Mouse (Mus musculus): Measurements from ENCODE around the gene Cpvl.
A peak's percentile ranks its signal among the peaks of the same experiment; 100 is the strongest.

The Cpvl gene

DNA sequence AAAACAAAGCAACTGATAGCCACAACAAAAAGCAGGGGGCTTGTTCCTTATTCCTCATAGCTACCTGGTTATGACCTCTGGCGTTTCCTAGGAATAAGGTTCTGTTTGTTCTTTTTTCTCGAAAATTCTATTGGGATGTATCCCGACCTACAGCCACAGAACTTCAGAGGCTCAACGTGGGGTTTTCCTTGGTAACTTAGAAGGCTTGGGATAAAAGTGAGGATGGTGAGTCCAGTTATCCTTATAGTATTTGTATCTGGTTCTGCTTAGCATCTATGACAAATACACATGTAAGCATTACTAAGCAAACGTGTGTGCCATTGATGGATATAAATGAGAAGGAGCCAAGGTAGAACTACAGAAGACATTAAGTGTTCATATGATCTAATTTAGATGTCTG, at the start of gene Cpvl:
TSS of gene Cpvl (minus strand) at position 101 of the 400 bp plus-strand sequence.
- DNase-seq (ENCODE audit: inconsistent age in 2 of 2, low spot score in 1 of 2), result no peak

DNA sequence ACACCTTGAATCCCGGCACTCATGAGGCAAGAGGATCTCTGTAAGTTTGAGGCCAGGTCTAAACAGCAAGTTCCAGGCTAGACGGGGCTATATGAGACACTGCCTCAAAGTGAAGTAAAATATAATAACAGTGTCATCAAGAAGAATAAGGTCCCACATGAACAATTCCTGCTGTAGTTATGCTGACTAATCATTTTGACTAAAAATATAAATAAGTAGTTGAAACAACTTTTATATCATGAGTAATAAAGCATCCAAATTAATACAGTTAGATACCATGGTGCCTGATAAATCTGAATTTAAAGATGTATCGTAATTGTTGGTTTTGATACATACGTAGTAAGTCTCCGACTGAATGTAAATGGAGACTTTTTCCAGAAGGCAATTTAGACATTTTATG, 45.4 kb upstream of the Cpvl start:
- no peak for DNase-seq (ENCODE audit: inconsistent age in 2 of 2, low spot score in 1 of 2)

DNA sequence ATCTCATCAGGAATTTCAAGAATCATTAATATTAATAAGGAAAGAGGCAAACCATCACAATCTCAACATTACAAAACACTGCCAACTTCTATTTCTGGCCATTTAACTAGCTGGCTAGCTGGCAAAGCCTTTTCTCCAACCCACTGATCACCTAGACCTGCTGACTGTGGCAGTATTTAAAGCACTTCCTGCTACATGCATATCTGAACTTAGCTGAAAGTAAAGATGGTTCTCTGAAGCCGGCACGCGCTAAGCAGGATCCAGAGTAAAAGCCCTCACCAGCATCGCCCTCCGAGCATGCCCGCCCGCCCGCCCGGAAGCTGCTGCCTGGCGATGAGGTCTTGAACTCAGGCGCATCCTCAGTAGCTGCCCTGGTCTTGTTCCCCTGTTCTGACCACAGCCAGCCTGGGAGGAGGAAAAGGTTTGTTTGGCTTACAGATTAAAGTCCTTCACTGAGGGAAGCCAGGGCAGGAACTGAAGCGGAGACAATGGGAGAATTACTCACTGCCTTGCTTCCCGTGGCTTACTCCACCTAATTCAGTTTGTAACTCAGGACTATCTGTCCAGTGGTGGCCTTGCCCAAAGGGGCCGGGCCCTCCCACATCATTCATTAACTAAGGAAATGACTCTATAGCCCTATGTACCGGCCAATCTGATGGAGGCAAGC, 42.8 kb upstream of the Cpvl start:
- peak; percentile 29 to 60 for DNase-seq (ENCODE audit: inconsistent age in 2 of 2, low spot score in 1 of 2)

DNA sequence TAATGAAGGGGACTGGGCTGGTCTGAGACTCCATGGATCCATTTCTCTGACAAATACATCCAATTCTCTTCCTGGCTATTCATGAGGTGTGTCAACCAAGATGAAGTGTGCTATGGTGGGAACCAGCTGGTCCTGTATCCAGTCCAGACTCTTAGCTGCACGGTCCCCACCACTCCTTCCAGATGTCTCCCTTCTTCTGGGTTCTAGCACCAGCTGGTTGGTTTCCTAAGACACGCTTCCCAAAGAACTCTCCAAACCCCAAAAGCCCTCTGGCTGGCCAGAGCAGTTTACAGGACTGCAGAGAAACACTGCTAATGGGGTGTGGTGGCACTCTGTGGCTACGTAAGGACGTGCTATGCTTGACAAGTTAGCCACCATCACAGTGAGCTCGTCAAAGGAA, 40.4 kb upstream of the Cpvl start:
- no peak for DNase-seq (ENCODE audit: inconsistent age in 2 of 2, low spot score in 1 of 2)

DNA sequence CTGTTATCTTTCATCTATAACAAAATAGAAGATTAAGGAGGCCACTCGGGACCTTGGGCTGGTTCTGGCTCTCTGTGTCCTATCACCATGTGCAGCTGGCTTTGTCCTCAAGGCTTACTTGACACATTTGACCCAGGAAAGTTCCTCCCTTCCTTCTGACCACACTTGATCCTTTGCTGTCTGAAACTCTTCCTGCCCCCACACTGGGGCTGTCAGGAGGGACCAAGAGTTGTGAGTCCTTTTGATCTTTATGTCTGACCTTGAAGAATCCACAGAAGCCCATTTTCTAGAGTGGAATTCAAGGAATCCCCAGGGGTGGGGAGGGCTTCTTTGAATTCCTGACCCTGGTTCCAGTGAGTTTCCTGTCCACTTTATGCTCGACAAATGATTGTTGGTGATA, 39.6 kb upstream of the Cpvl start:
- DNase-seq (ENCODE audit: inconsistent age in 2 of 2, low spot score in 1 of 2), result peak; percentile 25 to 60

DNA sequence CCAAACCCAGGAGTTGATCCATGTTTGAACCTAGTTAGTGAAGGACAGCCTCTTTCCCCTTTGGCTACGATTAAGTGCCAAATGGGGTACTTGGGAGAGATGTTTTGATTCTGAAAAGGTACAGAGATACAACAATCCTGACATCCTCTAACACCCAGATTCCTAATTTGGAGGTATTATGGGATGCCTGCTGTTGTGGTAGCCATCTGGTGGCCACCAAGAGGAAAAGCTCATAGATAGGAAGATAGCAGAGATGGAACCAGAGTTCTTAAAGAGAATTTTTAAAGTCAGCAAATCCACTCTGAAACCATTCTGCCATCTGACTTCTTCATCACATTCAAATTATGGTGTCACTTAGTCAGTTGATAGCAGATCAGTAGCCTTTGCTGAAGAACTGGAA, 33.7 kb upstream of the Cpvl start:
- no peak for DNase-seq (ENCODE audit: inconsistent age in 2 of 2, low spot score in 1 of 2)

DNA sequence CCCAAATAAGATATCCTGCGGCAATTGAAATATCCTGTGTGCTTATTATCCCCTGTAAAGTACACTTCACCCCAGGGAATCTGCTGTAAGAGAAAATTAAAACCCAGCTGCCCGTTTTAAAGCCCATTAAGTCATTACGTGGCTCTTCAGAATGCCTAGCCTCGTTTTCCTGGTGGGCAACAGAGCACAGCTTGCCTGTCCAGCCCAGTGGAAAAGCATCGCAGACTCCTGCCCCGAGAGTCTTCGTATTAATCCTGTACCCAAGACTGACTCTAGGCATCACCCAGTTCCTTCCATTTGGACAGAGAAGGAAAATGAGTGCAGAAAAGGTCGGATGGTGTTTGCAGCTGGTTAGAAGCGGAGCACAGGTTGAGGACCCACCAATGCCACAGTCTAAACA, 31.9 kb upstream of the Cpvl start:
- no peak for DNase-seq (ENCODE audit: inconsistent age in 2 of 2, low spot score in 1 of 2)

DNA sequence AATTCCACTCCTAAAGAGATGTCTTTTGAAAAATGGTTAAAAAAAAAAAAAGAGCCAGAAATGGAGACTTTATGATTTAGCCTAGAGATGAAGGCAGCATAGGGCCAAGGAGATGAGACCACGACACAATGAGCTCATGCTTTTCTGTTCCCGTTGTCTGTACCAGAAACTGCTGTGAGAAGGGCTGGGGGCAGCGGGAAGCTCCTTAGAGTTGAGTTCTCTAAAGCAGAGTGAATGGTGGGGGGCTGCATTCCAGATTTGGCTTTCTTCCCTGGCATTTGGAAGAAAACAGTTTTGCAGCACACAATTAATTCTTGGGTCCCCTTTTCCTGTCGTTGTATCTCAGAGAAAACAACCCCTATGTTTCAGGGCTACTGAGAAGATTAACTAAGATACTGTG, 30.8 kb upstream of the Cpvl start:
- no peak for DNase-seq (ENCODE audit: inconsistent age in 2 of 2, low spot score in 1 of 2)

DNA sequence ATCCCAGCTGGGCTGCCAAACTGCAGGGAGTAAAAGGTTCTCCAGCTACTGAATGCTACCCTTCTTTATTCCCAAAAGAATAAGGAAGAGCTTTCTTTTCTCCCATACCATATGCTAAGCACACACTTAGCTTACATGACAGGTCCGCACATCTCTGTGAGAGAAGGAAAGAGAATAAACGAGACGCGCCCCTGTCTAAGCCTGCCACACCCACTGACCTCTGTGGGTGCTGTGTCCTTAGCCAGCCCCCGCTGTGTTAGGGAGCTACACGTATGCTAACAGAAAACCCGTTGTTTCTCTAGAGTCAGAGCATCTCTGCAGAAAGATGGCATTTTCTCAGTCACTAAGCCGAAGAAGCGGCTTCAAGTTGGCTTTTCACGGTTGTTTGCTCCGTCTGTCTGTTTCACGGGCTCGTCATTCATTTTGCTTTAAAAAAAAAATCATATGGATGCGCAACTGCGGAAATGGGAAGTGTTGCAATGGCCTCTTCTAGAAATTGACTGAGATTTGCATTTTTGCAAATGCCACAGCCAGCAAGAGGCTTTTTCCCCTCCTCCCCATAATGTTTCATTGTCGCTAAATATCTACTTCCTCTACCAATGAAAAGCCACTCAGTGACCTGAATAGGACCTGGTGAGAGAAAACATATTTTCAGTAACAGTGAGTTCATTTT, 30.1 kb upstream of the Cpvl start:
- no peak for DNase-seq (ENCODE audit: inconsistent age in 2 of 2, low spot score in 1 of 2)

DNA sequence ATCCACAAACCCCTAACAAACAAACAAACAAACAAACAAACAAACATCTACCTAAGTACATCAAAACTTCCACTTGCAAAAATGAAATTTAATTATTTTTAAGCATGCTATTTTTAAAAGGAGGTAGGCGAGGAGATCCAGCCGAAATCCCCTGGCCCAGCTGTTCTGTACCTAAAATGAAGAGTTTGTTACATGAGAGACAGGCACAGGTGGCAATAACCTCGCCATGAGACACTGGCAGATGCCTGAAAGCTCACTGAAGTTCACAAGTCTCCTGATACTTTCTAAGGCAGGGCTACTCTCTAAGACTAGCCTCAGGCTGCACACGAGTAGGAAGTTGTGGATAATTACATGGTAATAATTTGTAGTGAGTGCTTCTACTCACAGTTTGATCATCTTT, 26.8 kb upstream of the Cpvl start:
- no peak for DNase-seq (ENCODE audit: inconsistent age in 2 of 2, low spot score in 1 of 2)

DNA sequence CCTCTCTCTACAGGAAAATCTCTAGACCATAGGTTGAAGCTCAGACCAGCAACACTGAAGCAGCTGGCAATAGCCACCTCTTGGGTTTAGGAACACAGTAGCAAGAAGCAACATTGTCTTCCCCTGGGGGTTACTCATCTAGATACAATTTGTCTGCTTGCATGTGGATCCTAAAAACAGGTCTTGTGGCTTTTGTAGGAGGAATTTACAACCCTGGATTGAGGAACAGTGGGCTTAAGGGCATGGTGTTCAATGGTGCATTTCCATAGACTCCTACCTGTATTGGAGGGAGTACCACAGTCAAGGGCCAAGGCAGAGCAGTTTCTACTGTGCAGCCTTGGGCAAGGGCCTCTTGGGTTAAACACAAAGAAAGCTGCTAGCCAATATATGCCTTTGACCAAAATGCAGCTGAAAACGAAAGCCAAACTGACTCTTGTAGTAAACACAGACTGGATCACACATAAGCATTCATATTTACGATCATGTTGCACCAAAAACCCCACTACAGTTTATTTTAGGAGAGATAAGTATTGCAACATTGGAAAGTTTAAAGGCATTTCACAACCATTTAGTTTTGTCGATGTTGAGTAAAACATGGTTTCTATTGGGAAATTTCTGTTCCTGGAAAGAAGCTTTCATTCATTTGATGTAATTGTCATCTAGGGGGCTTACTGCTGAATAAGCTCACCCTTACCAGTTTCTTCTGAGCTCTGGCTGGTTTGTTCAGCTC, 17.9 kb upstream of the Cpvl start:
- peak in 1 of 2 experiments; percentile 38 for DNase-seq (ENCODE audit: inconsistent age in 2 of 2, low spot score in 1 of 2)

DNA sequence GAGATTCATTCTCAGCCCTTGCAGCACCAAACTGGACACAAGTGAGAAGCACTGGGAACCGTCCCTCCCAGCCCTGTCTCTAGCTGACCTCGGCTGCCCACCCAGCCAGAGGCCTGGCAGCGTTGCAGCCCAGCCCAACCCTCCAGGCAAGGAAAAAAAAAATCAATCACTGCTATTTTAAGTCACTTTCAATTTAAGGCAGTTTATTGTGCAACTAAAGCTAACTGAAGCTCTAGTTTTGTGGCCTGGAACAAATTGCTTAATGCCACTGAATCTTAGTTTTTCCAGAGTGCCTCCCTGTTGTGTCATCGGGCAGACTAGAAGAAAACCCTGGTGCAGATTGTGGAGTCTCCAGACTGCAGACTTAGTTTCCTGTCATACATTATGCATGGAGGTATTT, 17.0 kb upstream of the Cpvl start:
- DNase-seq (ENCODE audit: inconsistent age in 2 of 2, low spot score in 1 of 2), result peak; percentile 17 to 73

DNA sequence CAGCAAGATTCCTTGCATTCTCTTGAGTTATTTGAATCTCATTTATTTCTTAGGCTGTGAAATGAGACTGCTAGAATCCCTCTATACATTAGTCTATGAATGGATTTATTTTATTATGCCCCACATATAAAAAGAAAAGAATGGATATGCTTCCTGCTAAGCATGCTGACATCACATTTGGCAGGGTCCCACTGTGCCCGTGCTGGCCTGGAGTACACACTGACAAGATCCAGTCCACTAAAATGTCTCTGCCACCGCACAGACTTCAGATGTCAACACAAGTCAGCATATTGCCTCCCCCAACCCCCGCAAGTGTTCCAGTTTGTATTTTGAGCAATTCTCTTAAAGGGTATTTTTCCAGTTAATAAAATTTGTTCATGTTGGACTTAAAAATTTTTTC, 13.9 kb upstream of the Cpvl start:
- DNase-seq (ENCODE audit: inconsistent age in 2 of 2, low spot score in 1 of 2), result no peak

DNA sequence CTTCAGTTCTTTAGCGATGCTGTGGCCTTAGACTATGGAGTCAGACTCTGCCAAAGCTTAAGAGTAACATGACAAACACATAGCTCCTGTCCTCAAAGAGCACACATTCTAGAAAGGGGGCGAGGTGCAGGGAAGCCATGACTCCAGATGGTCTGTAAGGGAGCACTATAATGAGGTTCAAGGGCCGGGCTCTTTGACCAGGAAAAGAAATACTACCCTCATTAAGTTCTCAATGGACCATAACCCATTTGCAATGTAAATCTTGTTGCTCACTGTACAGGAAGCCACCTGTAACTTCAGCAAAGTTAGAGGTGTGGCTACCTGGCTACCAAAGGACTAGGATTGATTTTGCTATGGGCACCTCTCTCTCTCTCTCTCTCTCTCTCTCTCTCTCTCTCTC, 8.8 kb upstream of the Cpvl start:
- no peak for DNase-seq (ENCODE audit: inconsistent age in 2 of 2, low spot score in 1 of 2)

DNA sequence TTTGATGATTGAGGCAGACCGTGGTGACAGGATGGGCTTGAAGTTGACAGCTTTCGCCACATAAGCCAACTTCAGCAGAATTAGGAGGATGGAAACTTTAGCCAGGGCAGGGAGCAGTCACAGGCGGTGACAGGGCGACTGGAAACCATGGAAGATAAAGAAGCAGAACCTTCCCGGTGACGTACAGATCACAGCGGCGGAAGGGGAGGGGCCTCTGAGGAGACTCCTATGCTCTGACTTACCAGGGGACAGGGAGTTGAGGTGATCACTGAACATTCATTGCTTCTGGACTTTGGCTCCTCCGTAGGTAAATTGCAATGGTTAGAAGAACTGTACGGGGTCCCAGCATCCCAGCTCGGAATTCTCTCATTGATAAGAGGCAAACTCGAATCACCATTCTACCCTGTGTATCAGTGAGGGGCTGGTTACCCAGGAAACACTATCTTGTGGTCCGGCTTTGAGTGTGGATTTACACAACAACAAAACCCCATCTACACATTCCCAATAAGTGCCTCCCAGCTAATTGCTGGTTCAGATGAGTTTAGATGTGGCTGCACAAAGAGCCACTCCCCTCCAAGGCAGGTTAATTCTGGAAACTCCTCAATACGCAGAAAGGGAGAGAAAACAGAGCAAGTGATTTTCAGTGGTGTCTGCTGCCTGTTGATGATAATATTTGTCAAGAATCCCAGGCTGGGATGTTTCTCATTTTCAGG, 8.0 kb upstream of the Cpvl start:
- DNase-seq (ENCODE audit: inconsistent age in 2 of 2, low spot score in 1 of 2), result no peak

DNA sequence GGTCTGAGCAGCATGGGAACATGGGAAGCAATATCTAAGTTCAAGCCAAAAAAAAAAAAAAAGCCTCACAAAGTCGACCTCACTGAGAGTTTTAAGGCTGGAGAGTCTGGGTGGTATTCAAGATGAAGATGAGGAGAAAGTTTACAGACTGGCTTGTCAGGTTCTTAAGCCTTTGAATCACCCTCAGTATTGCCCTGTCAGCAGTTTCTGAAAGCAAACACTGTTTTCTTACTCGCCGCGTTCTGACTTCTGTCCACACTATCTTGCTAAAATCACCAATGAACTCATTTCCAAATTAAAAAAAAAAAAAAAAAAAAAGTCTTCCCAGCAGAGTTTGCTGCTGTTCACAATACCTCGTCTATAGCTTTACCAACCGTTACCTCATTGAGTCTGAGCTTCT, 5.3 kb upstream of the Cpvl start:
- DNase-seq (ENCODE audit: inconsistent age in 2 of 2, low spot score in 1 of 2), result no peak

DNA sequence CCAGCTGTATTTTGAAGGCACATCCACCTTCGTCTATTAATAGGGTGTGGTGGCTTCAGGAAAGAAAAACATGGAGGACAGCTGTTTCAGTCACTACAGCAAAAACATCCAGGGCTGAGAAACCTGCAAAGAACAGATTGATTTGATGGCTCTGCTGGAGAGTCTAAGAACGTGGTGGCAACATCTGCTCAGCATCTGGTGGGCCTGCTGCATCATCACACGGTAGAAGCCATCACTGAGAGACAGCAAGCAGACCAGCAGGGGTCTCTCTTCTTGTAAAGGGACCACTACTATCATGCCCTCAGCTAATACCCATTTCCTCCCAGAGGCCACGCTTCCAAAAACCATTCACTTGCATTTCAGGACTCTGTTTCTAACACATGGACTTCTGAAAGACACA, 4.1 kb upstream of the Cpvl start:
- no peak for DNase-seq (ENCODE audit: inconsistent age in 2 of 2, low spot score in 1 of 2)

DNA sequence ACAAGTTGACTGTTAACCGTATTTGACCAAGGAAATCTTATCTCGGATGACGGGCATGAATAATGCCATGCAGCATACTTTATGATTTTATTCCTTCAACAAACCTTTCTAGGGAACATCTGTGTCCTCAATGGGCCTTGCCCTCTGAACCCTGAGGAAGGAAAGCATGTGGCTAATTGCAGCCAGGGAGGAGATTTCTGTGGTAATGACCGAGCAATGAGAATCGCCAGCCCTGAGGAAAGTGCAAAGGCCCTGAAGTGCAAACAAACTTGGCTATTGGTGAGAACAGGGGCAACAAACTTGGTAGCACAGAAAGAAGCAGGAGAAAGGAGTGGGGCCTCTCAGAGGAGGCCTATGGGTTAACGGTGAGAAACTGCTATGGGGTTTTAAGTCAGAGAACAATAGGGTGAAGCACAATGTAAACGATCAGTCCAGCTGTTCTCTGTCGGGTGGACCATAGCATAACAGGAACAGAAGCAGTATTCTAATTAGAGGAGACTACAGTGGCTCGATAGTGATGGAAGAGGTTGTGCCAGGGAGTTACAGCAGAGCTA, 3.7 kb upstream of the Cpvl start:
- DNase-seq (ENCODE audit: inconsistent age in 2 of 2, low spot score in 1 of 2), result no peak

DNA sequence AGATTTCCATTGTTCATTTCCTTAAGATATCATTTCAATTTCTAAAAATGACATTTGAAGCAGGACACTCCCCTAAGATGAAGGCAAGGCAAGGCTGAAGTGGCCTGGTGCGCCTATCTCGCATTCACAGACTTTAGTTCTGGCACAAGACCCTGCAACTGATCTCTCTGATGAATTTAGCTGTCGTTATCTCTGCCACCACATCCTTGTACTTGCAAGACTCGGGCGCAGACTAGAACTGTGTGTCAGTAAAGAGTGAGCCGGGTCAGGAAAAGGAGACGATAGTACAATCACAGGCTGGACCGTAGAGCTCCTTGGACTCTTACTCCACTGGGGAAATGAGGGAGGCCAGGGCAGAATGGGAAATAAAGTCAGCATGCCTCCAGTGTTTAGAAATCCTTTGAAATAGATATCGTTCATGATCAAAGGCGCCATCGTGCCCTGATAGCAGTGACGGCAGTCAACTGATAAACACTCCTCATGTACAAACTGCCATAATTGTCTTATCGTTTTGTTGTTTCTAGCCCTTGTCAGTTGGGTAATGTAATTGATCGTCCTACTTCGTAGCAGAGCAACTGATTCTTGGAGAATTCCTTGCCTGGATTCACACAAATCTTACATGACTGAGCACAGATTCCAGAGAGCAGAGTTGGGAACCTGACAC, 2.5 kb upstream of the Cpvl start:
- no peak for DNase-seq (ENCODE audit: inconsistent age in 2 of 2, low spot score in 1 of 2)

DNA sequence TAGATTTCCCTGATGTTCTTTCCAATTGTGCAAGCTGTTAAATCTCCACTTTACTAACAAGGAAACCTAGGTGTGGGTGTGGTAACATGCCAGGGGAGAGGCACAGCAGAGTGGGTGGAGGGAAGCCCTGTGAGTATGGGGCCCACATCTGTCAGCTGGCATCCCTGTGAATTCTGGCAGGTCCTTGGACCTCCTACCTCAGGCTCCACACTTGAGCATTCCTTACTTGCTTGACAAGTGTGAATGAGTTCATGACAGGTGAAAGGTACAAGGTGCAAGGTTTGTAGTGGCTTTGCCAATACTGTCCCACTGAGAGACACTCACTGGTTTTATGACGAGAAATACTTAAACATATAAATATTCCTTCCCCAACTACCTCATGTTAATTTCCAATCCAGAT, 4.4 kb downstream of the Cpvl start:
- DNase-seq (ENCODE audit: inconsistent age in 2 of 2, low spot score in 1 of 2), result no peak

DNA sequence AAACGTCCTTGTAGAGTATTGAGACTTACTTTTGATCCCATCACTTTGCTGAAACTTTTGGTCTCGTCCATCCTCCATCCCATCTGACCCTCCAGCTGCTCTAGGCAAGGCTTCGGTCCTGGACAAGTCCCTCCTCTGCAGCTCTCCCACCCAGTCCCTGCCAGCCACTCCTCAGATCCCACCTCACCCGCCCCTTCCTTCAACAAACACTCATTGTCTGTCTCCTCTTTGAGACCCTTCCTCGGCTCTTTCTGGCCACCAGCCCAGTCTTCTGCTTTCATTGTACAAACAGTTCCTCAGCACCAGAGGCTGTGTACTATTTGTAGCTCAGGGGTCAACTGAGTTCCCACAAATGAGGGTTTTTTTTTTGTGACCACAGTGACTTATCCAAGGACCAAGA, 5.0 kb downstream of the Cpvl start:
- DNase-seq (ENCODE audit: inconsistent age in 2 of 2, low spot score in 1 of 2), result no peak

Data from adrenal gland, adult (tissue).